Mouse (Mus musculus): ENCODE data around the gene Hrasls5.

- no peak for TF ChIP-seq CTCF (IDR thresholded peaks at IDR 0.05; ENCODE audit: low read depth)
- no peak for TF ChIP-seq EP300 (IDR thresholded peaks at IDR 0.05; ENCODE audit: low read depth)
Measured at GRCm38 (mm10) chr19:7648913-7649666, 36.7 kb downstream of the Hrasls5 start.
